Mouse (Mus musculus) 3134 (cell line): ENCODE results near the gene Tpra1.

Source experiments
- DNase-seq: peaks from one replicate; pipeline ENCODE4 v3.0.0-alpha.2; 2011; ENCODE audit warnings: low spot score; ENCODE audit not compliant: insufficient read length; ENCODE audit errors: extremely low read depth

The Tpra1 gene

GRCm38 (mm10) chr6:88925640-88926205, 23.7 kb downstream of the Tpra1 start:
- no peak for DNase-seq

GRCm38 (mm10) chr6:88926870-88927269, 24.8 kb downstream of the Tpra1 start:
- peak; percentile 66 for DNase-seq

- peak; percentile 76 for DNase-seq
Observed at GRCm38 (mm10) chr6:88927595-88927994, 25.5 kb downstream of the Tpra1 start.

- no peak for DNase-seq
Observed at GRCm38 (mm10) chr6:88928026-88928425, 26.0 kb downstream of the Tpra1 start.

- DNase-seq, result no peak
Observed at GRCm38 (mm10) chr6:88928576-88928975, 26.5 kb downstream of the Tpra1 start.

GRCm38 (mm10) chr6:88929451-88929850, 27.4 kb downstream of the Tpra1 start:
- DNase-seq, result no peak

GRCm38 (mm10) chr6:88930049-88930448, 28.0 kb downstream of the Tpra1 start:
- no peak for DNase-seq

GRCm38 (mm10) chr6:88931449-88931848, 29.4 kb downstream of the Tpra1 start:
- no peak for DNase-seq

- DNase-seq, result no peak
Observed at GRCm38 (mm10) chr6:88934132-88934531, 32.1 kb downstream of the Tpra1 start.

GRCm38 (mm10) chr6:88934816-88935215, 32.8 kb downstream of the Tpra1 start:
- peak; percentile 67 for DNase-seq

- DNase-seq, result no peak
Observed at GRCm38 (mm10) chr6:88935735-88936276, 33.8 kb downstream of the Tpra1 start.

- no peak for DNase-seq
Observed at GRCm38 (mm10) chr6:88936342-88937213, 34.5 kb downstream of the Tpra1 start.

- DNase-seq, result no peak
Observed at GRCm38 (mm10) chr6:88937214-88937549, 35.1 kb downstream of the Tpra1 start.

- DNase-seq, result no peak
Observed at GRCm38 (mm10) chr6:88937971-88938663, 36.1 kb downstream of the Tpra1 start.

GRCm38 (mm10) chr6:88938664-88939055, 36.6 kb downstream of the Tpra1 start:
- DNase-seq, result no peak

- peak; percentile 79 for DNase-seq
Observed at GRCm38 (mm10) chr6:88939281-88940089, 37.4 kb downstream of the Tpra1 start.

- DNase-seq, result peak; percentile 78
Observed at GRCm38 (mm10) chr6:88940090-88940916, 38.3 kb downstream of the Tpra1 start.

GRCm38 (mm10) chr6:88941628-88942027, 39.6 kb downstream of the Tpra1 start:
- DNase-seq, result peak; percentile 63

GRCm38 (mm10) chr6:88942595-88942994, 40.5 kb downstream of the Tpra1 start:
- no peak for DNase-seq

- DNase-seq, result no peak
Observed at GRCm38 (mm10) chr6:88943666-88944065, 41.6 kb downstream of the Tpra1 start.
